Mouse (Mus musculus) hindbrain, embryonic 13.5 days (tissue): ENCODE data around the gene Psmg4. TPM values are rescaled to one million over a fixed set of nuclear protein-coding genes. Genes with fewer than 3 reads are reported as not detected.
A peak's percentile ranks its signal among the peaks of the same experiment; 100 is the strongest.

Experiments used
- ATAC-seq: fragments of 200-750 bp; cut with Nextera tagmentation; 2 replicates; pipeline ENCODE4 v1.8.0; 2017; ENCODE audit warnings: moderate TSS enrichment; ENCODE audit not compliant: low FRiP score
- H3K27ac ChIP-seq: fragments of 300-500 bp; sonication (generic); 2 replicates; pipeline ENCODE4 v1.5.1; 2015; ENCODE audit warnings: inconsistent platforms, mild to moderate bottlenecking, moderate library complexity
- H3K27me3 ChIP-seq: fragments of 300-500 bp; sonication (generic); 2 replicates; pipeline ENCODE4 v1.6.1; 2015; ENCODE audit warnings: mild to moderate bottlenecking, inconsistent platforms
- H3K36me3 ChIP-seq: fragments of 300-500 bp; sonication (generic); 2 replicates; pipeline ENCODE4 v1.6.1; 2015; ENCODE audit warnings: mild to moderate bottlenecking, inconsistent platforms
- H3K4me1 ChIP-seq: fragments of 300-500 bp; sonication (generic); replicated peaks from 2 replicates; pipeline ENCODE4 v1.6.1; 2015; ENCODE audit warnings: inconsistent platforms
- H3K4me2 ChIP-seq: fragments of 300-500 bp; sonication (generic); 2 replicates; pipeline ENCODE4 v1.6.1; 2015; ENCODE audit warnings: inconsistent platforms, mild to moderate bottlenecking, moderate library complexity
- H3K4me3 ChIP-seq: fragments of 300-500 bp; sonication (generic); 2 replicates; pipeline ENCODE4 v1.5.1; 2015; ENCODE audit warnings: mild to moderate bottlenecking, inconsistent platforms
- H3K9ac ChIP-seq: fragments of 300-500 bp; sonication (generic); 2 replicates; pipeline ENCODE4 v1.6.1; 2015; ENCODE audit warnings: mild to moderate bottlenecking, inconsistent platforms
- H3K9me3 ChIP-seq: fragments of 300-500 bp; sonication (generic); 2 replicates; pipeline ENCODE4 v1.6.1; 2016; ENCODE audit warnings: inconsistent platforms
- WGBS: fragments of 180-500 bp; shearing (Covaris S2); methylation state at CpG from one replicate; pipeline ENCODE4 v1.1.7; 2015; 5-methylcytosine and 5-hydroxymethylcytosine counted together
- polyA plus RNA-seq: library from polyadenylated mRNA; unstranded; fragments of >200 nt; fragmentation: Nextera tagmentation; extraction: Ambion mirVana; gene quantifications from 2 replicates; pipeline ENCODE4 v1.2.1, GENCODE M21; 2015

Psmg4 gene
- polyA plus RNA-seq, 1 experiment from 2014 or later: 94.4 TPM

GRCm38 (mm10) chr13:34174025-34174424 lies 11.3 kb downstream of the Psmg4 start:
- WGBS: 95% methylated on average over 6 of the region's 6 CpGs
- no peak for ATAC-seq
- Histone ChIP-seq H3K4me1 (no peaks in the 10 kb centered on the region), H3K4me2 (no peak overlapping the region), H3K27ac (no peak overlapping the region), H3K27me3 (no peaks in the 10 kb centered on the region), H3K9me3 (no peaks in the 10 kb centered on the region), H3K4me3 (no peak overlapping the region), H3K36me3 (peaks cover 8% of the 10 kb centered on the region), H3K9ac (no peak overlapping the region)

GRCm38 (mm10) chr13:34181624-34182023 lies 18.9 kb downstream of the Psmg4 start:
- no peaks in the 10 kb centered on the region for H3K27me3 ChIP-seq
- H3K4me1 ChIP-seq: no peaks in the 10 kb centered on the region
- no peak overlapping the region for H3K27ac ChIP-seq
- no peaks in the 10 kb centered on the region for H3K9me3 ChIP-seq
- H3K4me2 ChIP-seq: no peak overlapping the region
- no peak overlapping the region for H3K4me3 ChIP-seq
- 89% methylated on average over 5 of the region's 5 CpGs for WGBS
- peaks cover 60% of the 10 kb centered on the region for H3K36me3 ChIP-seq
- H3K9ac ChIP-seq: no peak overlapping the region
- ATAC-seq: no peak

- no peak for ATAC-seq
- H3K4me2 ChIP-seq: no peak overlapping the region
- H3K4me1 ChIP-seq: no peaks in the 10 kb centered on the region
- no peaks in the 10 kb centered on the region for H3K9me3 ChIP-seq
- no peak overlapping the region for H3K9ac ChIP-seq
- H3K27me3 ChIP-seq: no peaks in the 10 kb centered on the region
- 89% methylated on average over 2 of the region's 2 CpGs for WGBS
- peaks cover 47% of the 10 kb centered on the region for H3K36me3 ChIP-seq
- no peak overlapping the region for H3K4me3 ChIP-seq
- H3K27ac ChIP-seq: no peak overlapping the region
Observed at GRCm38 (mm10) chr13:34185371-34185770, 22.6 kb downstream of the Psmg4 start.

GRCm38 (mm10) chr13:34187571-34187970 lies 24.8 kb downstream of the Psmg4 start:
- H3K4me3 ChIP-seq: no peak overlapping the region
- H3K9me3 ChIP-seq: no peaks in the 10 kb centered on the region
- no peak overlapping the region for H3K9ac ChIP-seq
- WGBS: 12% methylated on average over 5 of the region's 5 CpGs
- no peaks in the 10 kb centered on the region for H3K27me3 ChIP-seq
- peaks cover 1% of the 10 kb centered on the region; the same call in 1 of the 2 replicates for H3K4me1 ChIP-seq
- peak; percentile 87 for ATAC-seq
- no peak overlapping the region for H3K4me2 ChIP-seq
- peaks cover 44% of the 10 kb centered on the region for H3K36me3 ChIP-seq
- no peak overlapping the region for H3K27ac ChIP-seq

- peaks cover 69% of the 10 kb centered on the region for H3K36me3 ChIP-seq
- H3K4me3 ChIP-seq: no peak overlapping the region
- 57% methylated on average over 8 of the region's 8 CpGs for WGBS
- peak; percentile 74 for ATAC-seq
- H3K4me1 ChIP-seq: peaks cover 17% of the 10 kb centered on the region
- H3K27me3 ChIP-seq: no peaks in the 10 kb centered on the region
- no peak overlapping the region for H3K4me2 ChIP-seq
- H3K27ac ChIP-seq: peak overlapping the region; percentile 52; the same call in 1 of the 2 replicates
- no peak overlapping the region for H3K9ac ChIP-seq
- H3K9me3 ChIP-seq: no peaks in the 10 kb centered on the region
Observed at GRCm38 (mm10) chr13:34192414-34193191, 29.8 kb downstream of the Psmg4 start.

GRCm38 (mm10) chr13:34193384-34193783 lies 30.6 kb downstream of the Psmg4 start:
- Histone ChIP-seq H3K9ac (no peak overlapping the region), H3K27me3 (no peaks in the 10 kb centered on the region), H3K36me3 (peaks cover 73% of the 10 kb centered on the region), H3K9me3 (no peaks in the 10 kb centered on the region), H3K27ac (peak overlapping the region; percentile 52), H3K4me3 (no peak overlapping the region), H3K4me1 (peaks cover 17% of the 10 kb centered on the region), H3K4me2 (no peak overlapping the region)
- 34% methylated on average over 8 of the region's 8 CpGs for WGBS
- peak; percentile 44; the same call in 1 of the 2 replicates for ATAC-seq

GRCm38 (mm10) chr13:34195676-34196075 lies 32.9 kb downstream of the Psmg4 start:
- Histone ChIP-seq H3K9me3 (no peaks in the 10 kb centered on the region), H3K36me3 (peaks cover 68% of the 10 kb centered on the region)
- ATAC-seq: no peak

GRCm38 (mm10) chr13:34205216-34205615 lies 42.5 kb downstream of the Psmg4 start:
- Histone ChIP-seq H3K9ac (no peak overlapping the region), H3K27ac (no peak overlapping the region), H3K36me3 (peaks cover 19% of the 10 kb centered on the region), H3K9me3 (no peaks in the 10 kb centered on the region), H3K4me1 (no peaks in the 10 kb centered on the region), H3K4me2 (no peak overlapping the region), H3K4me3 (no peak overlapping the region), H3K27me3 (no peaks in the 10 kb centered on the region)
- 94% methylated on average over 3 of the region's 3 CpGs for WGBS
- no peak for ATAC-seq

More at GRCm38 (mm10) chr13:34195676-34196075, 32.9 kb downstream of the Psmg4 start:
- no peak overlapping the region for H3K4me2 ChIP-seq
- H3K4me1 ChIP-seq: peaks cover 17% of the 10 kb centered on the region
- no peaks in the 10 kb centered on the region for H3K27me3 ChIP-seq
- no peak overlapping the region for H3K4me3 ChIP-seq
- H3K27ac ChIP-seq: no peak overlapping the region
- no peak overlapping the region for H3K9ac ChIP-seq
- 96% methylated on average over 1 of the region's 1 CpGs for WGBS

- 75% methylated on average over 6 of the region's 6 CpGs for WGBS
- ATAC-seq: no peak
- H3K27ac ChIP-seq: no peak overlapping the region
- H3K27me3 ChIP-seq: no peaks in the 10 kb centered on the region
- H3K4me1 ChIP-seq: no peaks in the 10 kb centered on the region
- H3K4me3 ChIP-seq: no peak overlapping the region
- H3K9me3 ChIP-seq: no peaks in the 10 kb centered on the region
- peaks cover 9% of the 10 kb centered on the region for H3K36me3 ChIP-seq
- no peak overlapping the region for H3K9ac ChIP-seq
- H3K4me2 ChIP-seq: no peak overlapping the region
Observed at GRCm38 (mm10) chr13:34207714-34208470, 45.1 kb downstream of the Psmg4 start.

- H3K4me3 ChIP-seq: no peak overlapping the region
- H3K9ac ChIP-seq: no peak overlapping the region
- no peaks in the 10 kb centered on the region for H3K4me1 ChIP-seq
- H3K36me3 ChIP-seq: peaks cover 8% of the 10 kb centered on the region
- H3K4me2 ChIP-seq: no peak overlapping the region
- no peaks in the 10 kb centered on the region for H3K9me3 ChIP-seq
- ATAC-seq: no peak
- WGBS: 76% methylated on average over 4 of the region's 4 CpGs
- no peak overlapping the region for H3K27ac ChIP-seq
- H3K27me3 ChIP-seq: no peaks in the 10 kb centered on the region
Observed at GRCm38 (mm10) chr13:34211261-34211775, 48.6 kb downstream of the Psmg4 start.

GRCm38 (mm10) chr13:34212735-34213212 lies 50.0 kb downstream of the Psmg4 start:
- 84% methylated on average over 10 of the region's 10 CpGs for WGBS
- Histone ChIP-seq H3K27me3 (no peaks in the 10 kb centered on the region), H3K36me3 (peaks cover 13% of the 10 kb centered on the region), H3K27ac (no peak overlapping the region), H3K4me3 (no peak overlapping the region), H3K4me1 (no peaks in the 10 kb centered on the region), H3K9me3 (no peaks in the 10 kb centered on the region), H3K4me2 (no peak overlapping the region), H3K9ac (no peak overlapping the region)
- no peak for ATAC-seq

GRCm38 (mm10) chr13:34214855-34215254 lies 52.1 kb downstream of the Psmg4 start:
- 94% methylated on average over 3 of the region's 3 CpGs for WGBS
- Histone ChIP-seq H3K36me3 (peaks cover 24% of the 10 kb centered on the region), H3K9ac (no peak overlapping the region), H3K4me1 (no peaks in the 10 kb centered on the region), H3K27ac (no peak overlapping the region), H3K27me3 (no peaks in the 10 kb centered on the region), H3K4me2 (no peak overlapping the region), H3K9me3 (no peaks in the 10 kb centered on the region), H3K4me3 (no peak overlapping the region)
- ATAC-seq: no peak
